Mouse (Mus musculus): ENCODE measurements around the gene Grasp. TPM values are rescaled to one million over a fixed set of nuclear protein-coding genes. Genes with fewer than 3 reads are reported as not detected.

Gene Grasp
- total and polyA plus RNA-seq, 3 experiments, result 4.1 to 6.3 TPM; not detected in 1

DNA sequence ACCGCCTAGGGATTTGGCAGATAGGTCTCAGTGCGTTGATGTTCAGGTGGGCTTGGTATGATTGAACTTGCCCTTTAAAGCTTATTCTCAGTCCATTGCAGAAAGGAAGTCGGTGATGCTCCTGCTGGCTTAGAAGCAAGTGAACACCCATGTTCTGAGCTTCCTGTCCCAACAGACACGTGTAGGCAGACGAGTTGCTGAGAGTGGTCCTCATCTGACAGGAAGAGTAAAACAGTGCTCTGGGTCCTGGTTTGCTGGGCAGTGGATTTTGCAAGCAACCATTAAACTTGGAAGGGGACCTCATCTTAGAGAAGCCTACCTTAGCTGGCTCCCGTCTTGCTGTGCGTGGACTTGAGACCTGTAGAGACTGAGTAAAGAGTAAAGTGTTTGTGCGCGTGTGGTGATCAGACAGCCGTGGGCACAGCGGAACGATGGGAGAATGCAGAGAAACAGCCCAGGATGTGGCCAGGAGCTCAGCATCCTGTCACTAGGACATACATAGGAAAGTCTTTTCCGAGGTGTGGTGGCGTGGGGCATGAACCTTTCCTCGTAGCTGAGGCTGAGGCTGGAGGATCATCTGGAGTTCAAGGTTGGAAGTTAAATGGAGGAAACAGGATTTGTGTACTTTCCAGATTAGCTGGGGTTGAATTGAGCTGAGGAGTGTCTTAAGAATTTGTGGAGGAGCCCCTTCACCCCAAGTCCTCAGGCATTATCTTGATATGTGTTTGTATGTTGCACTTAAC, 43.5 kb upstream of the Grasp start:
- no peak for TF ChIP-seq KAT2A (conservative IDR thresholded peaks at IDR 0.05; ENCODE audit: low read depth, low read length)
- TF ChIP-seq JUND (IDR thresholded peaks at IDR 0.05; ENCODE audit: low read depth, low read length), result no peak
- no peak for TF ChIP-seq EP300 (IDR thresholded peaks at IDR 0.05; ENCODE audit: low read depth in 1 of 2, low read length in 2 of 2)
- no peak for TF ChIP-seq MXI1 (IDR thresholded peaks at IDR 0.05; ENCODE audit: low read depth, low read length)
- no peak for TF ChIP-seq USF1 (IDR thresholded peaks at IDR 0.05; ENCODE audit: low read depth, low read length)
- TF ChIP-seq CHD2 (IDR thresholded peaks at IDR 0.05; ENCODE audit: low read length), result no peak
- peaks cover 39% of the 10 kb centered on the region for H3K79me2 ChIP-seq (ENCODE audit: control insufficient read depth, insufficient read depth, low read length, poor library complexity)
- H3K27ac ChIP-seq (ENCODE audit: control insufficient read depth, low read depth, low read length), result no peak overlapping the region
- DNase-seq (ENCODE audit: low read depth, low spot score), result no peak
- peaks cover 14 to 17% of the 10 kb centered on the region in 2 experiments for H3K4me1 ChIP-seq (ENCODE audit: control insufficient read depth in 1 of 2, insufficient read depth in 2 of 2, low read length in 2 of 2)
- H3K27me3 ChIP-seq (ENCODE audit: control insufficient read depth in 1 of 2, insufficient read depth in 2 of 2, low read length in 2 of 2), result no peaks in the 10 kb centered on the region
- H3K9ac ChIP-seq (ENCODE audit: control insufficient read depth, low read depth, low read length, poor library complexity, severe bottlenecking), result no peak overlapping the region
- peaks cover 0 to 17% of the 10 kb centered on the region in 2 experiments; a peak in 3 of 4 replicates for H3K36me3 ChIP-seq (ENCODE audit: control insufficient read depth in 1 of 2, insufficient read depth in 2 of 2, low read length in 2 of 2)
- no peak overlapping the region for H3K4me3 ChIP-seq (ENCODE audit: control insufficient read depth in 1 of 2, insufficient read depth in 1 of 2, low read depth in 2 of 2, low read length in 2 of 2)
- H3K9me3 ChIP-seq (replicated peaks; ENCODE audit: insufficient read depth, low read length), result no peaks in the 10 kb centered on the region

DNA sequence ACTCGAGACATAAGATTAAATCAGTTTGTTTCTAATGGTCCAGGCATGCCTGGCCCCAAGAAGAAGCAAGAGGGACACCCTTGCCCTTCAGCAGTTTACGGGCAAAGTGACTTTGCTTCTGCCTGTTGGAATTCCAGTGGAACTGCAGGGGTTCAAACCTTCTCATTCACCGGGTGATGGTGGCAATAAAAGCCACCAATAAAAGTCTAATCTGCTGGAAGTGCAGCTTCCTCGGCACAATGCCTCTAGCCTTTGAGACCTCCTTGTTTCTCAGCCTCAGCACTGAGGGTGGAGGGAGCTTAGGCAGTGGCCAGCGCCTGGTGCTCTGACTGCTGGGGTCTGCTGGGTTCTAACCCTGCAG, 42.9 kb upstream of the Grasp start:
- TF ChIP-seq ETS1 (IDR thresholded peaks at IDR 0.05; ENCODE audit: low read depth, low read length) (no peak), NELFE (IDR thresholded peaks at IDR 0.05; ENCODE audit: low read depth, low read length) (no peak), NRF1 (IDR thresholded peaks at IDR 0.05; ENCODE audit: insufficient read depth, low read depth, low read length, poor library complexity, severe bottlenecking) (no peak), CHD2 (IDR thresholded peaks at IDR 0.05; ENCODE audit: low read length) (no peak), ZKSCAN1 (IDR thresholded peaks at IDR 0.05; ENCODE audit: low read depth, low read length) (no peak), TCF12 (IDR thresholded peaks at IDR 0.05; ENCODE audit: low read depth, low read length) (no peak), CHD1 (IDR thresholded peaks at IDR 0.05; ENCODE audit: low read depth, low read length) (no peak), USF2 (IDR thresholded peaks at IDR 0.05; ENCODE audit: borderline replicate concordance in 1 of 2, insufficient read depth in 1 of 2, low read depth in 1 of 2, low read length in 2 of 2) (no peak), SMC3 (IDR thresholded peaks at IDR 0.05; ENCODE audit: low read depth, low read length) (no peak), TBP (IDR thresholded peaks at IDR 0.05; ENCODE audit: low read depth, low read length) (no peak)
- H3K27me3 ChIP-seq (ENCODE audit: control insufficient read depth in 1 of 2, insufficient read depth in 2 of 2, low read length in 2 of 2), result no peaks in the 10 kb centered on the region

More for the DNA sequence above, 42.9 kb upstream of the Grasp start:
- peaks cover 34% of the 10 kb centered on the region for H3K79me2 ChIP-seq (ENCODE audit: control insufficient read depth, insufficient read depth, low read length, poor library complexity)
- H3K4me3 ChIP-seq (ENCODE audit: control insufficient read depth in 1 of 2, insufficient read depth in 1 of 2, low read depth in 2 of 2, low read length in 2 of 2), result no peak overlapping the region
- DNase-seq (ENCODE audit: low read depth, low spot score), result no peak
- H3K4me1 ChIP-seq (ENCODE audit: control insufficient read depth in 1 of 2, insufficient read depth in 2 of 2, low read length in 2 of 2), result peaks cover 11% of the 10 kb centered on the region in 2 experiments
- peaks cover 0 to 13% of the 10 kb centered on the region in 2 experiments; a peak in 3 of 4 replicates for H3K36me3 ChIP-seq (ENCODE audit: control insufficient read depth in 1 of 2, insufficient read depth in 2 of 2, low read length in 2 of 2)
- no peak overlapping the region for H3K27ac ChIP-seq (ENCODE audit: control insufficient read depth, low read depth, low read length)
- H3K9me3 ChIP-seq (replicated peaks; ENCODE audit: insufficient read depth, low read length), result no peaks in the 10 kb centered on the region
- no peak overlapping the region for H3K9ac ChIP-seq (ENCODE audit: control insufficient read depth, low read depth, low read length, poor library complexity, severe bottlenecking)
